Mouse (Mus musculus) adrenal gland (tissue): ENCODE data around the gene Heyl.
"Not testable (repeated sequence)": the region's sequence is repeated elsewhere in the genome, so short reads cannot be mapped to it uniquely, and the experiment has no call there.

Experiments
- intact Hi-C: fragments of 180-260 bp; cut with DNase I; formaldehyde crosslinking; loops from one replicate; pipeline ENCODE4 v1.15.1; 2025

Heyl gene

GRCm38 (mm10) chr4:123229166-123229565, 4.2 kb upstream of the Heyl start:
- intact Hi-C loops = no loop called here

GRCm38 (mm10) chr4:123232841-123233240, 515 bp upstream of the Heyl start:
- intact Hi-C loops = no loop called here

- intact Hi-C loops = no loop called here
Observed at GRCm38 (mm10) chr4:123235835-123236430, 2.6 kb downstream of the Heyl start.

- intact Hi-C loops = no loop called here
Observed at GRCm38 (mm10) chr4:123236431-123237031, 3.2 kb downstream of the Heyl start.

- intact Hi-C loops = no loop called here
Observed at GRCm38 (mm10) chr4:123237386-123238266, 4.3 kb downstream of the Heyl start.

- intact Hi-C loops = no loop called here
Observed at GRCm38 (mm10) chr4:123239361-123240203, 6.2 kb downstream of the Heyl start.

- intact Hi-C loops = no loop called here
Observed at GRCm38 (mm10) chr4:123246221-123246620, 12.9 kb downstream of the Heyl start.

- intact Hi-C loops = no loop called here
Observed at GRCm38 (mm10) chr4:123246651-123247050, 13.3 kb downstream of the Heyl start.

GRCm38 (mm10) chr4:123247147-123247880, 14.0 kb downstream of the Heyl start:
- intact Hi-C loops = no loop called here

- intact Hi-C loops = loop anchor here (2.0 kb wide), 1 partner anchor 28 kb away; no protein-coding TSS in a partner anchor
Observed at GRCm38 (mm10) chr4:123248971-123249567, 15.7 kb downstream of the Heyl start.

GRCm38 (mm10) chr4:123252214-123252613, 18.9 kb downstream of the Heyl start:
- intact Hi-C loops = no loop called here

GRCm38 (mm10) chr4:123254617-123255016, 21.3 kb downstream of the Heyl start:
- intact Hi-C loops = loop anchor here (2.0 kb wide), 2 partner anchors 36 to 98 kb away; no protein-coding TSS in a partner anchor

GRCm38 (mm10) chr4:123260071-123260746, 26.9 kb downstream of the Heyl start:
- intact Hi-C loops = no loop called here

- intact Hi-C loops = no loop called here
Observed at GRCm38 (mm10) chr4:123261721-123262401, 28.5 kb downstream of the Heyl start, which contains the start of gene Pabpc4. Pabpc4 (plus strand) TSS chr4:123262351.

- intact Hi-C loops = no loop called here
Observed at GRCm38 (mm10) chr4:123271063-123271462, 37.7 kb downstream of the Heyl start.

- intact Hi-C loops = no loop called here
Observed at GRCm38 (mm10) chr4:123280117-123280516, 46.8 kb downstream of the Heyl start.

- intact Hi-C loops = no loop called here
Observed at GRCm38 (mm10) chr4:123282500-123282899, 49.1 kb downstream of the Heyl start.

- intact Hi-C loops = not testable (repeated sequence)
Observed at GRCm38 (mm10) chr4:123282915-123283674, 49.7 kb downstream of the Heyl start.
